Mouse (Mus musculus): ENCODE data around the gene Krt33a. TPM values are rescaled to one million over a fixed set of nuclear protein-coding genes. Genes with fewer than 3 reads are reported as not detected.

Gene Krt33a
- polyA plus RNA-seq, 1 experiment from 2014 or later = not detected

DNA sequence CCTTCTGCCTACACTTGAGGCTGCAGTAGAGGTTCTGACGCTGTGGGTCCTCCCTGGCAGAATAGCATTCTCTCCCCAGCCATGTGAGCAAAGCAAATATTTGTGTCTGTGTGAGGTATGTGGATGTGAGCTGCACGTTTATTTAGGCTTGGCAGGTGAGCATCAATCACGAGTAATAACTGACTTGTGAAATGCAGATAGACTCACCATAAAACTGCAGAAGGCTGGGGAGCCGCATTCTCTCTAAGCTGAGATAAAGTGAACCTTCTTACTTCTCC is 21.7 kb downstream of the Krt33a start:
- Histone ChIP-seq H3K9me3 (ENCODE audit: control insufficient read depth, low read depth, low read length) (no peaks in the 10 kb centered on the region), H3K36me3 (ENCODE audit: control insufficient read depth, insufficient read depth, low read length) (no peaks in the 10 kb centered on the region), H3K4me3 (ENCODE audit: low read depth, low read length) (no peak overlapping the region), H3K27ac (ENCODE audit: low read length) (no peak overlapping the region), H3K4me2 (replicated peaks; ENCODE audit: low read depth, low read length) (no peak overlapping the region), H3K27me3 (ENCODE audit: control insufficient read depth, insufficient read depth, low read length) (no peaks in the 10 kb centered on the region), H3K9ac (replicated peaks; ENCODE audit: low read depth, low read length) (no peak overlapping the region), H3K4me1 (ENCODE audit: control insufficient read depth, insufficient read depth, low read length) (peaks cover 4% of the 10 kb centered on the region; the same call in 1 of the 2 replicates)
- ATAC-seq (ENCODE audit: insufficient number of reproducible peaks, insufficient read depth, low FRiP score, low read depth) = no peak
- 29% methylated on average over 4 of the region's 4 CpGs for WGBS

DNA sequence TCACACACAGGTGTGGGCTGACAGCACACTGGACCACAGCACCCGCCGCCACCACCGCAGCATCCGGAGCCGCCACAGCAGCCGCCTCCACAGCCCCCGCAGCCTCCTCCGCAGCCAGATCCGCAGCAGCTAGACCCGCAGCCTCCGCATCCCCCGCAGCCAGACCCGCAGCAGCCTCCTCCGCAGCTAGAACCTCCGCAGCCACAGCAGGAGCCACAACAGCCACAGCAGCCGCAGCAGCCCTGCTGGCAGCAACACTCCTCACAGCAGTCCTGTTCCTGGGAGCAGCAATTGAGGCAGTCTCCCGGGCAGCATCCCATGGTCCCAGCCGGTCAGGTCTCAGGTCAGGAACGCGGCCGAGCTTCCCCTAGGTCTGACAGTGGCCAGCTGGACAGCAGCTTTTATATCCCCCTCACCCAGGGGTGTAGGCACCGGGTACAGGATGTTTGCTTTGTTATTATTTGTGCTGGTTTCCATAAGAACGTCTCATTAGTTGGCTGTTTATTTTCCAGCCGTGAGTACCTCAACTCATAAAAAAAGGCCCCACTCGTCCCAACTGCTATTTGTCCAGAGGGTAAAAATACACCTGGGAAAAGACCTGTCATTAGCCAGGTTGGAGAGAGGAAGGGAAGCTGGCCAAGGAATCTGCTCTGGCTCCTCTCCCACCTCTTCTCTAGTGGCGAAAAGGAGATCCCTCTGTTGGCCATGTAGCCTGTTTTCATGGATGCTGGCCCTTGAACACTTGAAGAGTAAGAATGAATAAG is 22.2 kb downstream of the Krt33a start, which contains the start of gene Krtap17-1:
Krtap17-1 (minus strand) TSS at position 375 of the 764 bp plus-strand sequence.
- Histone ChIP-seq H3K4me1 (ENCODE audit: control insufficient read depth, insufficient read depth, low read length) (peaks cover 4% of the 10 kb centered on the region; the same call in 1 of the 2 replicates), H3K9ac (replicated peaks; ENCODE audit: low read depth, low read length) (no peak within 1 kb of the TSS), H3K9me3 (ENCODE audit: control insufficient read depth, low read depth, low read length) (no peaks in the 10 kb centered on the region), H3K4me3 (ENCODE audit: low read depth, low read length) (no peak within 1 kb of the TSS), H3K27me3 (ENCODE audit: control insufficient read depth, insufficient read depth, low read length) (no peaks in the 10 kb centered on the region), H3K36me3 (ENCODE audit: control insufficient read depth, insufficient read depth, low read length) (no peaks in the 10 kb centered on the region), H3K27ac (ENCODE audit: low read length) (no peak within 1 kb of the TSS), H3K4me2 (replicated peaks; ENCODE audit: low read depth, low read length) (no peak within 1 kb of the TSS; the same call in 1 of the 2 replicates)
- 16% methylated on average over 26 of the region's 26 CpGs for WGBS
- ATAC-seq (ENCODE audit: insufficient number of reproducible peaks, insufficient read depth, low FRiP score, low read depth) = no peak

DNA sequence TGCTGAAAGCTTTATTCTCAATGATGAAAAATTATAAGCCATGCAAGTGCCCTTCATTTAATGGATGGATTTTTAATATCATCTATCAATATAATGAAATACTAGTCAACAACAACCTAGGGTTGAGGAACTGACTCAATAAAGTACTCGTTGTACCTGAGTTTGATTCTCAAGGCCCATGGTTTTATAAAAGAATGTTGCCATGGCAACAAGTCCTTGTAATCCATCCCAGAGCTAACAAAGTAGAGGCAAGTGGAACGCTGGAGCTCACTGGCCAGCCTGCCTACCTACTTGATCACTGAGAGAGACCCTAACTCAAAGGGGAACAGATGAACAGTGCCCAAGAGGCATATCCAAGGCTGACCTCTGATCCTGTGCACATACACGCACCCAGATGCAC is 25.4 kb downstream of the Krt33a start:
- ATAC-seq (ENCODE audit: insufficient number of reproducible peaks, insufficient read depth, low FRiP score, low read depth) = no peak
- Histone ChIP-seq H3K27me3 (ENCODE audit: control insufficient read depth, insufficient read depth, low read length) (no peaks in the 10 kb centered on the region), H3K27ac (ENCODE audit: low read length) (no peak overlapping the region), H3K4me1 (ENCODE audit: control insufficient read depth, insufficient read depth, low read length) (peaks cover 4% of the 10 kb centered on the region; the same call in 1 of the 2 replicates), H3K9ac (replicated peaks; ENCODE audit: low read depth, low read length) (no peak overlapping the region), H3K4me2 (replicated peaks; ENCODE audit: low read depth, low read length) (no peak overlapping the region), H3K4me3 (ENCODE audit: low read depth, low read length) (no peak overlapping the region), H3K9me3 (ENCODE audit: control insufficient read depth, low read depth, low read length) (no peaks in the 10 kb centered on the region), H3K36me3 (ENCODE audit: control insufficient read depth, insufficient read depth, low read length) (no peaks in the 10 kb centered on the region)
- WGBS = 72% methylated on average over 3 of the region's 3 CpGs

GRCm38 (mm10) chr11:99989881-99990405 is 26.1 kb downstream of the Krt33a start:
- peaks cover 4% of the 10 kb centered on the region; the same call in 1 of the 2 replicates for H3K4me1 ChIP-seq (ENCODE audit: control insufficient read depth, insufficient read depth, low read length)
- H3K36me3 ChIP-seq (ENCODE audit: control insufficient read depth, insufficient read depth, low read length) = no peaks in the 10 kb centered on the region
- H3K9me3 ChIP-seq (ENCODE audit: control insufficient read depth, low read depth, low read length) = no peaks in the 10 kb centered on the region
- H3K9ac ChIP-seq (replicated peaks; ENCODE audit: low read depth, low read length) = no peak overlapping the region
- no peaks in the 10 kb centered on the region for H3K27me3 ChIP-seq (ENCODE audit: control insufficient read depth, insufficient read depth, low read length)
- no peak overlapping the region for H3K27ac ChIP-seq (ENCODE audit: low read length)
- no peak overlapping the region for H3K4me3 ChIP-seq (ENCODE audit: low read depth, low read length)
- no peak overlapping the region for H3K4me2 ChIP-seq (replicated peaks; ENCODE audit: low read depth, low read length)
- no peak for ATAC-seq (ENCODE audit: insufficient number of reproducible peaks, insufficient read depth, low FRiP score, low read depth)
- 87% methylated on average over 6 of the region's 6 CpGs for WGBS

DNA sequence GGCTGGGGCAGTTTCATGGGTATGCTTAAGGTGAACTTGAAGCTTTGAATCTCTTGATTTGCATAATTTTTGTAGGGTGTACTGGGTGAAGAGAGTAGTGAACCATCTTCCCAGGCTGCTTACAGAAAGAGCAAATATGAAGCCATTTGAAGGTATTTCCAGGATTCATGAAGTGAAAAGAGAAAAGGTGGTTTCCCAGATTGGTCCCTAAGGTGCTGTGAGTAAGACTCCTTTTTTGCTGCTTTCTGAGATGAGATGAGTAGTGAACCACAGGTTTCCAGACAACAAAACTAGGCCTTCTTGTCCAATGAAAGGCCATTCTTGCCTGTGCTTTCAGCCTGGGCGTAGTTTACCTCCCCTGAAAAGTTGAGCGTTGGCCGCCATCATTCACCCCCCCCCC is 27.5 kb downstream of the Krt33a start:
- no peak overlapping the region for H3K4me2 ChIP-seq (replicated peaks; ENCODE audit: low read depth, low read length)
- ATAC-seq (ENCODE audit: insufficient number of reproducible peaks, insufficient read depth, low FRiP score, low read depth) = no peak
- no peaks in the 10 kb centered on the region for H3K9me3 ChIP-seq (ENCODE audit: control insufficient read depth, low read depth, low read length)
- no peak overlapping the region for H3K27ac ChIP-seq (ENCODE audit: low read length)
- no peak overlapping the region for H3K4me3 ChIP-seq (ENCODE audit: low read depth, low read length)
- no peaks in the 10 kb centered on the region; the same call in 1 of the 2 replicates for H3K4me1 ChIP-seq (ENCODE audit: control insufficient read depth, insufficient read depth, low read length)
- no peaks in the 10 kb centered on the region for H3K36me3 ChIP-seq (ENCODE audit: control insufficient read depth, insufficient read depth, low read length)
- H3K27me3 ChIP-seq (ENCODE audit: control insufficient read depth, insufficient read depth, low read length) = no peaks in the 10 kb centered on the region
- H3K9ac ChIP-seq (replicated peaks; ENCODE audit: low read depth, low read length) = no peak overlapping the region
- WGBS = 89% methylated on average over 3 of the region's 3 CpGs

DNA sequence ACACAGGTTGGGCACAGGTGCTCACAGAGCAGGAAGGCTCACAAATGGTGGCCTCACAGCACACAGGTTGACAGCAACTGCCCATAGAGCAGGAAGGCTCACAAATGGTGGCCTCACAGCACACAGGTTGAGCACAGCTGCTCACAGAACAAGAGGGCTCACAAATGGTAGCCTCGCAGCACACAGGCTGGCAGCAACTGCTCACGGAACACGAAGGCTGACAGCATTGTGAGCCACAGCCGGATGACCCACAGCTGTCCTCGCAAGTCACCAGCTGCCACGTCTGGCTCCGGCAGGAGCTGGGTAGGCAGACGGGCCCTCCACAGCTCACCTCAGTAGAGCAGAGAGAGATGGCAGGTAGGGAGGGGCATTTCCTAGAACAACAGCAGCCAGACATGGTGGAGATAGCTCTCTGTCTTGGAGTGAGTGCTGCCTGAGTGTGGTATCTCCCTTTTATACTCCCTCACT is 29.8 kb downstream of the Krt33a start, which contains the start of gene Krtap16-1:
Krtap16-1 (minus strand) TSS at position 418 of the 468 bp plus-strand sequence.
- 67% methylated on average over 8 of the region's 8 CpGs for WGBS
- H3K4me3 ChIP-seq (ENCODE audit: low read depth, low read length) = no peak within 1 kb of the TSS
- no peaks in the 10 kb centered on the region for H3K4me1 ChIP-seq (ENCODE audit: control insufficient read depth, insufficient read depth, low read length)
- H3K9me3 ChIP-seq (ENCODE audit: control insufficient read depth, low read depth, low read length) = no peaks in the 10 kb centered on the region
- no peaks in the 10 kb centered on the region for H3K27me3 ChIP-seq (ENCODE audit: control insufficient read depth, insufficient read depth, low read length)
- ATAC-seq (ENCODE audit: insufficient number of reproducible peaks, insufficient read depth, low FRiP score, low read depth) = no peak
- H3K27ac ChIP-seq (ENCODE audit: low read length) = no peak within 1 kb of the TSS
- H3K36me3 ChIP-seq (ENCODE audit: control insufficient read depth, insufficient read depth, low read length) = no peaks in the 10 kb centered on the region
- H3K4me2 ChIP-seq (replicated peaks; ENCODE audit: low read depth, low read length) = no peak within 1 kb of the TSS
- H3K9ac ChIP-seq (replicated peaks; ENCODE audit: low read depth, low read length) = no peak within 1 kb of the TSS

- ATAC-seq (ENCODE audit: insufficient number of reproducible peaks, insufficient read depth, low FRiP score, low read depth) = no peak
- Histone ChIP-seq H3K27ac (ENCODE audit: low read length) (no peak overlapping the region), H3K36me3 (ENCODE audit: control insufficient read depth, insufficient read depth, low read length) (no peaks in the 10 kb centered on the region), H3K4me3 (ENCODE audit: low read depth, low read length) (no peak overlapping the region), H3K4me1 (ENCODE audit: control insufficient read depth, insufficient read depth, low read length) (no peaks in the 10 kb centered on the region), H3K27me3 (ENCODE audit: control insufficient read depth, insufficient read depth, low read length) (no peaks in the 10 kb centered on the region), H3K9me3 (ENCODE audit: control insufficient read depth, low read depth, low read length) (no peaks in the 10 kb centered on the region), H3K9ac (replicated peaks; ENCODE audit: low read depth, low read length) (no peak overlapping the region), H3K4me2 (replicated peaks; ENCODE audit: low read depth, low read length) (no peak overlapping the region)
- 79% methylated on average over 20 of the region's 20 CpGs for WGBS
These were observed 30.5 kb downstream of the Krt33a start for GRCm38 (mm10) chr11:99985291-99986092.

GRCm38 (mm10) chr11:99983442-99983841 is 32.6 kb downstream of the Krt33a start:
- no peaks in the 10 kb centered on the region for H3K36me3 ChIP-seq (ENCODE audit: control insufficient read depth, insufficient read depth, low read length)
- no peak for ATAC-seq (ENCODE audit: insufficient number of reproducible peaks, insufficient read depth, low FRiP score, low read depth)
- H3K4me1 ChIP-seq (ENCODE audit: control insufficient read depth, insufficient read depth, low read length) = no peaks in the 10 kb centered on the region
- H3K27me3 ChIP-seq (ENCODE audit: control insufficient read depth, insufficient read depth, low read length) = no peaks in the 10 kb centered on the region
- no peak overlapping the region for H3K27ac ChIP-seq (ENCODE audit: low read length)
- 93% methylated on average over 1 of the region's 1 CpGs for WGBS
- H3K4me3 ChIP-seq (ENCODE audit: low read depth, low read length) = no peak overlapping the region
- H3K9ac ChIP-seq (replicated peaks; ENCODE audit: low read depth, low read length) = no peak overlapping the region
- no peak overlapping the region for H3K4me2 ChIP-seq (replicated peaks; ENCODE audit: low read depth, low read length)
- no peaks in the 10 kb centered on the region for H3K9me3 ChIP-seq (ENCODE audit: control insufficient read depth, low read depth, low read length)
